Mouse (Mus musculus): ENCODE measurements around the gene Chrm3.

Gene Chrm3

GRCm38 (mm10) chr13:9834146-9834679, 526.4 kb downstream of the Chrm3 start:
- in situ Hi-C loops (cut with MboI; ENCODE audit: unreplicated experiment in 2 of 2): loop anchor here (25.0 kb wide), 2 partner anchors 847 to 997 kb away; partner anchors contain the start of gene Gtpbp4 (in 1 of the 2)

- in situ Hi-C loops (cut with MboI; ENCODE audit: unreplicated experiment in 2 of 2): loop anchor here (25.0 kb wide), 2 partner anchors 839 to 989 kb away; partner anchors contain the start of gene Gtpbp4 (in 1 of the 2)
Measured at GRCm38 (mm10) chr13:9826227-9826626, 534.4 kb downstream of the Chrm3 start.

Data from v-Abl transformed pro-B cells (cell line).